Mouse (Mus musculus) ovary, postnatal 14 days (tissue): ENCODE results near the gene Spred3.
"Not testable (repeated sequence)": the region's sequence is repeated elsewhere in the genome, so short reads cannot be mapped to it uniquely, and the experiment has no call there.

Experiments used
- DNase-seq: peaks from one replicate; pipeline ENCODE4 v3.0.0; 2022; ENCODE audit warnings: low spot score

Spred3 gene

DNA sequence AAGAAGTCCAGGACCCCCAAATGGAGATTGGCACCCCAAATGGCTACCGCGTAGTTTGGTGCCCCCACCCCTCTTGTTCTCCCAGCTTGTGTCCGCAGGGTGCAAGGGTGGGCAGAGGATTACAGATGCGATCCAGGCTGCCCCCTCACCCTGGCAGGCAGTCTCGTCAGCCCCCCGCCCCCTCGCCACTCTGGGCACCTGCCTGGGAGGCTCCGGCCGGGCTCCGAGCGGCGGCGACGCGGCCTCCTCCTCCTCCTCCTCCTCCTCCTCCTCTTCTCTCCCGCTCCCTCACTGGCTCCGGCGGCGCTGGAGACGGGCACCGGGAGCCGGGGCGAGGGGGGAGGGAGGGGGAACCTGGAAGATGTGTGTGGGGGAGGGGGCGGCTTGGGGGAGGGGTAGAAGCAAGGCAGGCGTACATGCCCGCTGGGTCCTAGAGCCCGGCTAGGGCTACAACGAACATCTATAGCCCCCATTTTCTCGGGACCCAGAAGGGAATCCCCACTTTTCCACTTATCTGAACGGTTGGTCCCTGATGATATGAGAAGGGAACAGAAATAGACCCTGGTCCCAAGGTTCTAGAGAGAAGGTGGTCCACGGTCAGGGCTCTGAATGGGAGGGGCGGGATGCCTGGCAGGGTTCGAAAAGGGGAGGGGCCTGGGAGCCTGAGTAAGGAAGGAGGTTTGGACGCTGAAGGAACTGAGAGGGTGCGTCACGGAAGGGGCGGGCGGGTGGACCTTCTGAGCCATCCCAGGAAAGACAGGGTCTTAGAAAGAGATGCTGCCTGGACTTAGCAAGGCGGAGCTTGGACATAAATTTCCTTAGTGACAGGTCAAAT lies 763 bp downstream of the Spred3 start:
- peak; percentile 57 for DNase-seq

DNA sequence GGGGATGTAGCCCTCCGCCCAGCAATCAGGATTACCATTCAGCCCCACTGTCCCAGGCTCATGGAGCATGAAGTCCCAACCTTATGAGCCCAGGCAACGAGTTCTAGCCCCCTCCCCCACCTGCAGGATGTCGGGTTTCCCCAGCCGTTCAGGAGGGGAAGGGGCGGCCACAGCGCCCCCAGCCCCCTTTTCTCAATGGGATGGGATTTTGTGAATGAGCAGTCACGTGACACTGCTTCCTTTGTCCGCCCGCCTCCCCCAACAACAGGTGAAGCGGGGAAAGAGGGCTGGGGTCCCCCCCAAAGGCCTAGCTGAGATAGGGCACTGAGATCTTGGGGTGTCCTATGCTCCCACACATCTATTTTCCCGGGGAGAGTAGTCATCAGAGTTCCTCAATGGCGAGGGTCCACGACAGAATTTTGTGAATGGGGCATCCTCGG lies 1.4 kb downstream of the Spred3 start:
- no peak for DNase-seq

DNA sequence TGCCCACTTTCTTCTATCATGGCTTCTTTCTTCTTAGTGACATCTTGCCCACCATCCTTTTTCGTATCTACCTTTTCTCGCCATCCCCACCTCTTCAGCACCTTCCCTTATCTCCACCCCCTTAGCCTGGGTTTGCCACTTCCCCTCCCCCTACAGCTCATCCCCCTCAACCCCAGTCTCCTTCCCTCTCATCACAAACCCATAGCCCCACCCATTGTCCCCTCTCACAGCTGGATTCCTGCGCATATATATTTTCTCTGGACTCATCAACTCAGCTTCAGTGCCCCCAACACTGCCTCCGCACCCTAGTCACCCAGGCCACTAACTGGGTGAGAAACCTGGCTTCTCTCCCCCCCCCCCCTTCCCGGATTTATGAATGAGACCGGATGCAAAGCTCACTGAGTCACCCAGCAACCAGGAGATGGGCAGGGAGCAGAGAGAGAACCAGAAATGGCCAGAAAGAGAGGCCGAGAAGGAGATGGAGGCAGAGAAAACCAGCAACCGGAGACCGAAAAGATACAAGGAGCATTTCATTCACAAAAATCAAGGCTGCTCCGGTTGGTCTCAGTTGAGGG lies 2.0 kb downstream of the Spred3 start:
- DNase-seq, result no peak

DNA sequence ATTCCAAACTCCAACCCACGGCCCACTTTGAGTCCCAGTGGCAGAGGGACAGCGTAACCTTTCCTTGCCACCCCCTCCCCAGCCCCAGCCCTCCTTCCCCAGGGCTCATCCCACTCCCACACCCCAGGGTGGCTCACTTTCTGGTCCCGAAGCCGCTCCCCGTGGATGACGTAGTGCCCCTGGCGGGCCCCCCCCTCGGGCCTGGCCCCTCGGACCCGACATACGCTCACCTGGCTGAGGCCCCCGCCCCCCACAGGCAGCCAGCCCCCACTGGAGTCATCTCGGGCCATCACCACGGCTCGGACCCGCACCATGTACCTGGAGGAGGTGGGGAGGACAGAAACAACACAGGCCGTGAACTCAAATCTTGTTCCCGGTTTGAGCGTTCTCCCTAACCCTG lies 2.6 kb downstream of the Spred3 start:
- DNase-seq, result no peak

DNA sequence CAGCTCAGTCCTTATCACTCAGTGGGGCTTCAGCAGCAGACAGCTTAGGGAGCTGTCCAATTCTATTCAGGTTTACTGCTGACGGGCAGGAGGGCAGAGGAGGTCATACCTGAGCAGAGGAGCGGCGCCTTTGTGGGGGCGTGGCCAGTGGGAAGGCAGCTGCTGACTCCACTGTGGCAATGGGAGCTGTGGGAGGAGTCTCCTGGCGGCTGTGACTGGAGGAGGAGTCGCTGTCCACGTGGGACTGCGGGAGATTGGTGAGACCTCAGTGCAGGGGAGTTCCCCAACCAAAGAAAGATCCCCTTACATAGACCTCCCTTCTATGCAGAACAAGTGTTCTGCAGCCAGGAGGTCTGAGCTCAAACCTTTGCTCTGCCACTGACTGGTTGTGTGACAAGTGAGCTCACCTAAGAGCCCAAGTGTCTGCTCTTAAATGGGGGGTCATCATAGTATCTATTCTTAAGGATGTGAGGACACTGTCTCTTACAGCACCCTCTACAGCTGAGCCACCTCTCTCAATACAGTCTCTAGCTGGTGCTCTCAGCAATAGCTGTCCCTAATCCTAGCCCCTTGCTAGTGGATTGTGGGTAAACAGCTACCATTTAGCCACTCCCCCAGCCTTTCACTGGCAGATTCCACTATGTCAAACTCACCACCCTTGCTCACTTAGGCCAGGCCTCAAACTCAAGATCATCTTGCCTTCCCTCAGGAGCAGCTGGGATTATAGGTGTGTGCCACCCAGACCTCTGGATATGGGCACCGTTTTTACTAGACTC lies 7.3 kb downstream of the Spred3 start:
- no peak for DNase-seq

DNA sequence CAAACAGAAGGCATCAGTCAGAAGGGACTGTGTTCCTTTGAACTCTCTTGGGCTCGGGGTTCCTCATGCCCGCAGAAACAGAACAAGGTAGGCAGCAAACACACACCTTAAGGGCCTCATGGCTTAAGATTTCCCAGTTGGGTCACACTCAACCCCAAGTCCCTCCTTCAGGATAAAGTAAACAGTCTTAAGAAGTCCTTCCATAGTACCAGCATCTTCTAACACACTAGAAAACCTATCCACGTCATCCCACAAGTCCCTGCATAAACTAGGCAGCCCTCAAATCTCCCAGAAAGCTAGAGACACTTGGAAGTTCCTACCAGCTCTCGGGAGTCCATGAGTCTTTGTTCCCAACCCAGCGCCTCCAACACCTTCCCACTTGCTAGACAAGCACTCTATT lies 7.9 kb downstream of the Spred3 start:
- DNase-seq, result no peak

DNA sequence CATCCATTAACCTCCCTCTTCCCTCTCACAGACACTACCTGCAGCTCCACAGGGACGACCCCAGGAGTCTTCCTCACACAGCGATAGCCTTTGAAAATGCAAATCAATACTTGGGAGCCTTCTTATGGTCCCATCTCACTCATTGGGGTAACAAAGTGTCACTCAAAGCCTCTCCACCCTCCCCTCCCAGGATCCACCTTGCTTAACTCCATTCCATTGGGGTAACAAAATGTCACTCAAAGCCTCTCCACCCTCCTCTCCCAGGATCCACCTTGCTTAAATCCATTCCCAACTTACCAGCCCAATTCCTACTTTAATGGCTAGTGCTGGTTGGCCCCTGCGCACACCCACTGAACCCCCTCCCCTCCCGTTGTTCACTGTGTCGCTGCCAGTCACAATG lies 11.9 kb downstream of the Spred3 start:
- DNase-seq, result no peak

DNA sequence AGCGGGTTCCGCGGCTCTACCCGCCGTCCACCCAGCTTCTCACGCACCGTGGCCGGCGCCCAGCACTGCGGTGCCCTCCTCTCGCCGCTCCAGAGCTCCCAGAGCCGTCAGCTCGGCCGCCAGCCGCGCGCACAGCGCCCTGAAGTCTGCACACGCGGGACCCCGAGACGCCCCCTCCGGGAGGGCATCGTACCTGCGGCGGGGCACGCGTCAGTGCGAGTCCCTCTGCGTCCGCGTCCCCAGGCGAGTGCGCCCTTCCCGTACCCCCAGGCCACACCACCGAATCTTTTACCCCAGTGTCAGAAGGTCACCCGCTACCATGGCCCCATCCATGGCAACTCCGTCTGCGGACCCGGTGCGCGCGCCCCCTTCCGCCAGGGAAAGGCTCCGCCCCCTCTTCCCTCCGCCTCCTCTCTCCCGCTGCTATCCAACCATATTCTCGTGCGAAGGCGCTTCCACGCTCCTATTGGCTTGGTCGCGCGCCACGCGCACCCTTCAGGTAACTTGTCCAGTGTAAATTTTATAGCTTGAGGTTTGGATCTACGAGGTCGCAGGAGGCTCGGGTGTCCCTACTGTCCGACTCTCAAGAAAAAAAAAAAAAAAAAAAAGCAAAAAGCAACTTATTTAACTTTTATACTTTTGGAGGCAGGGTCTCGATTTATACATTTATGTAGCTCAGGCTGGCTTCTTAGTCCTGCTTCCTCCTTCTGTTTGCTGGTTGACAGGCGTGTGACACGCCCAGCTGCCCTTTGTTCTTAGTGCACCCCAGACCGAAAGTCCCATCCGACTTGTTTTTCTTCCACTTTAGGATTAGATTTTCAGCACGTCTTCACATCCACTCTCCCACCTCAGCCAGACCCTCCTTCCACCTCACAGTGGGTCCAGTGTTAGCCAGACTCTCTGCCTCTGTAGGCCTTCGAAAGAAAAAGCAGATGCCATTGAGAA lies 14.1 kb downstream of the Spred3 start, which contains the start of gene Fam98c:
Gene Fam98c (minus strand): TSS at position 397 of the 945 bp plus-strand sequence.
- peak; percentile 73 for DNase-seq

DNA sequence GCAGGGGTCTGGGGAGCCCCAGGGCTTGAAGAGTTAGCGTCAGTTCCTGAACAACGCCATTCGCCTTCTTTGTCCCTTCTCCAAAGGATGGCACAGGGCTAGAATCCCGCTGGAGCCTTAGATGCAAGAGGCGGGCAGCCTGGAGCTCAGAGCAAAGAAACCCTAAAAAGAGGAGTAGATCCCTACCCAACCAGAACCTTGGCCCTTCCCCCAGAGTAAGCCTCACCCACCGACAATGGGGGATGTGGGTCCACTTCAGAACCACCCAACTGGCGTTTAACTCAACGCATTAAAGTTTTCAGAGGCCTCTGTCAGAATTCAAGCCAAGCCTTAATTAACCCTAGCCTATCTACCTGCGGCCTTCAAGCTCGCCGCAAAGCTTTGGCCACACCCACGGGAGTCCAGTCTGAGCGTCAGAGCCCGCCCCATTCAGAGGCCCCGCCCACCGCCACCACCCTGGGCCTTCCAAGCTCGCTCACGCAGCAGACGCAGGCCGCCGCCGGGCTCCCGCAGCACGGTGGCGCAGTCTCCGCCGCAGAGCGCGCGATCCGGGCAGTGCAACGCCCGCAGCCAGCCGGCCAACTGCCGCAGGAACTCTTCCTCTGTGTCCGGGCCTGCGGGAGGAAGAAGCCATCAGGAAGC lies 14.9 kb downstream of the Spred3 start:
- peak; percentile 74 for DNase-seq

DNA sequence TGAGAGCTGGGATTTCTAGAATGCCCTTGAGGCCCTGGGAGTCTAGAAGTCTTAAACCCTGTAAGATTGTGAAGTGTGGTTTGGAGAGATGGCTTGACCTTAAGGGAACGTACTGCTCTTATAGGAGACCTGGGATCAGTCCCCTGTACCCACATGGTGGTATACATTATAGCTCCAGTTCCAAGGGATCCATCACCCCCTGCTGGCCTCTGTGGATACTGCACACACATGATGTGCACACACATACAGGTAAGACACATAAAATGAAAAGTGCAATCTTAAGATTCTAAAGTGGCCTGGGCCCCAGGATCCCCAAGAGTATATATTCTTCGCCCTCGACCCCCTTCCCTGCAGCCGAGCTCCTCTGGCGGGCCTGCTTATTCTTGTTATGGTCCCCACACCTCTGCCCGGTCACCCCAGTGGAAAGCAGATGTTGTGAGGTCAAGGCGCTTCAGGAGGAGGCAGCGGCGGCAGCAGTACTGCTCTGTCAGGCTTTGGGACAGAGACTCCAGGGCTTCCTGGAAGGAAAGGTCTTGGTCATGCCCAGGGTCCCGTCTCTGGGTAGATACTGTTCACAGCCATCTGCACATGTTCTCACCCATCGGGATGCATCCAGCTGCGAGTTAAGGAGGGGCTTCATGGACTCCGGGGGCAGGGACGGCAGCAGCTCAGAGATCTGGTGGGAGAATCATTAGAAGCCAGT lies 16.0 kb downstream of the Spred3 start:
- DNase-seq, result no peak

DNA sequence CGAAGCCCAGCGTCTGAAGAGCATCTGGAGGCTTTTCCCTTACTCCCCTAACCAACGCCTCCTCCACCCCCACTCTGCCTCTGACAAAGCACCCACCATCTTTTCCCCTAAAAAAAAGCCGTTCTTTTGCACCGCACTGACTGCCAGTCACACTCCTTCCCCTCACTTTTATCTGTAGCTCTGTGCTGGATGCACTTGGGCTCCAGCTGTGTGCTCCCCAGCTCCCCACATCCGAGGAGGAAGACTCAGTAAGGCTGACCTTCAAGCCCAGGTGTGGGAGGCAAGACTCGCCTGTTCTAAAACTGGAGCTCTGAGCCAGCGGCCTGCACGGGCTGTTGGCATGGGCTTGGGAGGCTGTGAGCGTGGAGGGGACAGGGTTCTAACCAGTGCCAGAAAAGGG lies 18.7 kb downstream of the Spred3 start:
- DNase-seq, result no peak

DNA sequence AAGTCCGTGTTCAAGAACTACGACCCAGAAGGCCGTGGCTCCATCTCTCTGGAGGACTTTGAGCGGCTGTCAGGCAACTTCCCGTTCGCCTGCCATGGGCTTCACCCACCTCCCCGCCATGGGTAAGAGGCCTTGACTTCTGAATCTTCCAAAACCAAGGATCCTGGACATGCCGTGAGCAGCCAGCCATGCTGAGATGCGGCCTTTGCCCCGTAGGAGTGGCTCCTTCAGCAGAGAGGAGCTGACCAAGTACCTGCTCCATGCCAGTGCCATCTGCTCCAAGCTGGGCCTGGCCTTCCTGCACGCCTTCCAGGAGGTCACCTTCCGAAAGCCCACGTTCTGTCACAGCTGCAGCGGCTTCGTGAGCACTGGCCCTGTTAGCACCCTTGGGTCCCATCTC lies 21.4 kb downstream of the Spred3 start:
- no peak for DNase-seq

DNA sequence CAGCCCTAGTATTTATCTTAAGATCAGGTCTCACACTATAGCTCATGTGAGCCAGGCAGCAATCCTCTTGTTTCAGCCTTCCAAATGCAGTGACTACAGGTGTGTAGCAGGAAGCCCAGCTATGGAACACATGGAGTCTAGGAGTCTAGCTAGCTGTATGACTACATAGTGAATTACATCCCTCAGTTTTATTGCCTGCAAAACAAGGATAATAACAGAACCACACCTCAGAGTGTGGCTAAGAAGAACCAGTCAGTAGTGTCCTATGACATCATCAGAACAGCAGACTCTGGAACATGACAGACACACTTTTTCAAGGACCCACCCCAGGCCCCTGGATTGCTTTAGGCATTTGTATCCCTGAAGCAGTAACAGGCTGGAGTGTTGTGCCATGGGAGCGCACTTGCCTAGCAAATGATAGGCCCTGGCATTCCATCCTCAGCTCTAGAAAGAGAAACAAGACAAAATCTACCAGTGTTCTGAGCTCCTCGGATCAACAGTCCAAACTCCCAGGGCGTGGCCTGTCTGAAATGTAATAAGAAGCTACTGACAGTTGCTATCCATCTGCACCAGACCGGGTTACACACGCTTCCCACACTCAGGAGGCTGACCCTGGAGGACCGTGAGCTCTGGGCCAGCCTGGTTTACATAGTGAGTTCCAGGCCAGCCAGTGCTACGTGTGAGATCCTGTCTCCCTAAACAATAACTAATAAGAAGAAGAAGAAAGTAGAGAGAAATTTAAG lies 23.4 kb downstream of the Spred3 start:
- DNase-seq, result no peak

DNA sequence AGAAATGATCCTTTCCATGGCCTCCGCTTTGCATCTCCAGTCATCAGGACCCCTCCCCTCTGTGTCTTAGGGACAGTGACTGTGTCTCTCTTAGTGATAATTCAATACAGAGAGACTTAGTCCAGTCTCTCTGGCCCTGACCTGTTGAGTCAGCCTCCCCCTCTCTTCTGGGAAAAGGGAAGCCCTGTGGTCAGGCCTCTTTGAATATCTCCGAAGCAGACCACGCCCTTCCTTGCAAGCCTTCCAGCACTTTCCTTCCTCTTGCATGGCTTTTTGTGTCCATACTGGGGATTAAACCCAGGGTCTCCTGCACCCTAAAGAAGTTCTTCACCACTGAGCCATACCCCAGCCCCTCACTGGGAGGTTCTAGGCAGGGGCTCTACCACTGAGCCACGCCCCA lies 26.2 kb downstream of the Spred3 start:
- DNase-seq, result no peak

DNA sequence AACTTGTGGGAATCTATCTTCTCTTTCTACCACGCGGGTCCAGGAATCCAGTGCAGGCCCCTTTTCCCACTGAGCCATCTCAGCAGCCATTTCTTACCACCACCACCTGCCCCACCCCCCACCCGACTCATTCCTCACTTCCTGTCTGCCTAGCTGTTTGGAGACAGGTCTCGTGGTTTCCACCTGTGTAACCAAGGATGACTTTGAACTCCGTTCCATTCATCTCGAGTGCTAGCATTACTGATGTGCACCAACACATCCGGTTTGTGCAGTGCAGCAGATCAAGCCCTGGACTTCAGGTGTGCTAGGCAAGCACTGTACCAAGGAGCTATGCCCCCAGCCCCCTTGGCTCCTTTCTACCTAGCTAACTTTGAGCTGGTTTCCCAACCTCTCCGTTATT lies 28.8 kb downstream of the Spred3 start:
- no peak for DNase-seq

DNA sequence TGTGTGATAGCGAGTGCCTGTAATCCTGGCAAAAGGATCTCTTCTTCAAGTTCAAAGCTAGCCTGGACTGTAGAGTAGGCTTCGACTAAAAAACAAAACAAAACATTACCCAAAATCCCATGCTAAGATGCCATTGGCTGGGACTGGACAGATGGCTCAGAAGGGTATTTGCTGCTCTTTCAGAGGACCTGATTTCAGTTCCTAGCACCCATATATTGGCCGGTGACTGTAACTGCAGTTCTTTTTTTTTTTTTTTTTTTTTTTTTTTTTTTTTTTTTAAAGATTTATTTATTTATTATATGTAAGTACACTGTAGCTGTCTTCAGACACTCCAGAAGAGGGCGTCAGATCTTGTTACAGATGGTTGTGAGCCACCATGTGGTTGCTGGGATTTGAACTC lies 31.0 kb downstream of the Spred3 start:
- not testable (repeated sequence) for DNase-seq

DNA sequence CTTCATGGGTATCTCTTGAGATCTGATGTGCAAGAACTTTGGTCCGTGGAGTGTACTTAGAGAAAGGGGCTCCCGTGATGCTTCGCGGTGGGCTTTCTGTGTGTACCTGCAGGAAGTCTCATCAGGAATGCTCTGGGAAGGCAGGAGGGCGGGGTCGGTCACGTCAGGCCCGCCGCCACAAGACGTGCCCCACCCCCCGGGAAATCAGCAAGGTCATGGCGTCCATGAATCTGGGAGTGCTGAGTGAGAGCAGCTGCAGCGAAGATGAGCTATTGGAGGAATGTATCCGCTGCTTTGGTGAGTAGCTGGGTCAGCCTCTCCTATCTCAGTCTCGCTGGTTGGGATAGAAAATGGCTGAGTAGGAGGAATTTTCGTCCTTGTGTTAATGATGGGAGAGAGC lies 32.8 kb downstream of the Spred3 start:
- no peak for DNase-seq

DNA sequence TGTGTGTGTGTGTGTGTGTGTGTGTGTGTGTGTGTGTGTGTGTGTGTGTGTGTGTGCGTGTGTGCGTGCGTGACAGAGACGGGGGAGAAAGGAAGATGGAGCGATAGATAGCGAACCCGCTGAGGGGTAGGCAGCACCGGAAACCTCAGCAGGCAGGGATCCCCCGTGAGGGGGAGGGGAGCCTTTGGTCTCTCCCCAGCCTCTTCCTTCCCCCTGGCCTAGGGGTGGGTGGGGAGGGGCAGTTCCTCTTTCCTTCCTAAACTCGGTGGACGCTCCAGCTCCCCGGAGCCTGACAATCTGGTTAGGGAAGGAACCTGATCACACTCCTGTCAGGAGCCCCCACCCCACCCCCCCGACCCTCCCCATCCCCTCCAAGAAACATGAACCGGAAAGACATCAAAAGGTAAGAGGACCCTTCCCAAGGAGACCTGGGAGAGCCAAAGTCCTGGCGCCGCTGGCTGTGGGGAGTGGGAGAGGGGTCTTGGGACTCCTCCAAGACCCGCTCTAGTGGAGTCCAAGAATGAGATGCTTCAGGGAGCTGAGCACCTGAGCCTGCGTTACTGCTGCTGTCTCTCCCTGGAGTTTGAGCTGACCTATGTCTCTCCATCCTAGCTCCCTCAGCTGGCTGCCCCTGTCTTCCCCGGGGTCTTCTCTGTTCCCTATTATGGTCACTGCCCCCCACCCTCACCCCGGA lies 35.4 kb downstream of the Spred3 start, which contains the start of gene Rasgrp4:
Gene Rasgrp4 (plus strand): TSS at position 159 of the 694 bp plus-strand sequence.
- no peak for DNase-seq

DNA sequence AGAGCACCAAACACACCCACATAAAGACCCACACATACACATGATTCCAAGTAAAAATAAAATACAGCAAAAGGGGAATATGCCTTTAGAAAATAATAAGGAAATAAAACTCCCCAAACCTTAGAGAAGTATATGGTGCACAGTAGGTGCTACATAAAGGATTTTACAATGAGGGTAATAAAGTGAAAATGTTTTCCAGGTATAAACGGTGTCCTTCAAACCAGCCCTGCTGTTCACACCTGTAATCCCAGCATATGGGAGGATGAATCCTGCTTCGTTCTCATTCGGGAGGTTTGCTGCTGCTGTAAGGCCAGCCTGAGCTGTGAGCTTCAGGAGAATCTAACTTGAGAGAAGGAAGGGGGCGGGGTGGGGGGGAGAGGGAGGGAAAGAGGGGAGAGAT lies 36.0 kb downstream of the Spred3 start:
- DNase-seq, result no peak
